Mouse (Mus musculus): Measurements from ENCODE around the gene Mfsd2a. TPM values are rescaled to one million over a fixed set of nuclear protein-coding genes. Genes with fewer than 3 reads are reported as not detected.
A peak's percentile ranks its signal among the peaks of the same experiment; 100 is the strongest.

Gene Mfsd2a
- polyA plus RNA-seq, 1 experiment from 2014 or later: 0.64 TPM

GRCm38 (mm10) chr4:122971646-122972045, 10.7 kb upstream of the Mfsd2a start:
- H3K27me3 ChIP-seq (replicated peaks; ENCODE audit: control insufficient read depth, insufficient read depth, low read length): peaks cover 7% of the 10 kb centered on the region; the same call in 1 of the 2 replicates

GRCm38 (mm10) chr4:122971191-122971590, 10.2 kb upstream of the Mfsd2a start:
- Histone ChIP-seq H3K4me1 (replicated peaks; ENCODE audit: control insufficient read depth, insufficient read depth, low read length) (no peaks in the 10 kb centered on the region), H3K4me3 (ENCODE audit: low read depth, low read length) (no peak overlapping the region), H3K27ac (ENCODE audit: low read depth, low read length) (no peak overlapping the region), H3K27me3 (replicated peaks; ENCODE audit: control insufficient read depth, insufficient read depth, low read length) (peaks cover 7% of the 10 kb centered on the region; the same call in 1 of the 2 replicates), H3K36me3 (ENCODE audit: control insufficient read depth, insufficient read depth, low read length) (no peaks in the 10 kb centered on the region), H3K9ac (ENCODE audit: low read depth, low read length) (no peak overlapping the region), H3K9me3 (ENCODE audit: control insufficient read depth, low read length) (no peaks in the 10 kb centered on the region), H3K4me2 (no peak overlapping the region)
- no peak for ATAC-seq (replicated peaks; ENCODE audit: low FRiP score)
- WGBS: 81% methylated on average over 4 of the region's 4 CpGs
- DNase-seq (ENCODE audit: low spot score): no peak

More at GRCm38 (mm10) chr4:122971646-122972045, 10.7 kb upstream of the Mfsd2a start:
- H3K9ac ChIP-seq (ENCODE audit: low read depth, low read length): no peak overlapping the region
- DNase-seq (ENCODE audit: low spot score) (no peak), ATAC-seq (replicated peaks; ENCODE audit: low FRiP score) (no peak)
- no peaks in the 10 kb centered on the region for H3K4me1 ChIP-seq (replicated peaks; ENCODE audit: control insufficient read depth, insufficient read depth, low read length)
- no peak overlapping the region for H3K4me2 ChIP-seq
- no peak overlapping the region for H3K4me3 ChIP-seq (ENCODE audit: low read depth, low read length)
- H3K9me3 ChIP-seq (ENCODE audit: control insufficient read depth, low read length): no peaks in the 10 kb centered on the region
- no peaks in the 10 kb centered on the region for H3K36me3 ChIP-seq (ENCODE audit: control insufficient read depth, insufficient read depth, low read length)
- no peak overlapping the region for H3K27ac ChIP-seq (ENCODE audit: low read depth, low read length)
- WGBS: 61% methylated on average over 4 of the region's 4 CpGs

- no peaks in the 10 kb centered on the region for H3K9me3 ChIP-seq (ENCODE audit: control insufficient read depth, low read length)
- no peak overlapping the region for H3K27ac ChIP-seq (ENCODE audit: low read depth, low read length)
- WGBS: 41% methylated on average over 4 of the region's 4 CpGs
- ATAC-seq (replicated peaks; ENCODE audit: low FRiP score): no peak
- peaks cover 16% of the 10 kb centered on the region for H3K27me3 ChIP-seq (replicated peaks; ENCODE audit: control insufficient read depth, insufficient read depth, low read length)
- H3K4me3 ChIP-seq (ENCODE audit: low read depth, low read length): no peak overlapping the region
- H3K4me2 ChIP-seq: no peak overlapping the region
- H3K4me1 ChIP-seq (replicated peaks; ENCODE audit: control insufficient read depth, insufficient read depth, low read length): no peaks in the 10 kb centered on the region
- H3K36me3 ChIP-seq (ENCODE audit: control insufficient read depth, insufficient read depth, low read length): no peaks in the 10 kb centered on the region
- DNase-seq (ENCODE audit: low spot score): no peak
- H3K9ac ChIP-seq (ENCODE audit: low read depth, low read length): no peak overlapping the region
These were observed 7.1 kb upstream of the Mfsd2a start for GRCm38 (mm10) chr4:122968106-122968505.

GRCm38 (mm10) chr4:122962751-122963150, 1.8 kb upstream of the Mfsd2a start:
- no peak for DNase-seq (ENCODE audit: low spot score)

GRCm38 (mm10) chr4:122961589-122961988, 601 bp upstream of the Mfsd2a start:
- ATAC-seq (replicated peaks; ENCODE audit: low FRiP score): no peak
- H3K9ac ChIP-seq (ENCODE audit: low read depth, low read length): no peak overlapping the region
- 29% methylated on average over 6 of the region's 6 CpGs for WGBS

More at GRCm38 (mm10) chr4:122962751-122963150, 1.8 kb upstream of the Mfsd2a start:
- no peak overlapping the region for H3K4me2 ChIP-seq
- ATAC-seq (replicated peaks; ENCODE audit: low FRiP score): no peak
- peaks cover 13% of the 10 kb centered on the region for H3K4me1 ChIP-seq (replicated peaks; ENCODE audit: control insufficient read depth, insufficient read depth, low read length)
- no peaks in the 10 kb centered on the region for H3K36me3 ChIP-seq (ENCODE audit: control insufficient read depth, insufficient read depth, low read length)
- H3K9ac ChIP-seq (ENCODE audit: low read depth, low read length): no peak overlapping the region
- no peak overlapping the region for H3K4me3 ChIP-seq (ENCODE audit: low read depth, low read length)
- no peaks in the 10 kb centered on the region for H3K9me3 ChIP-seq (ENCODE audit: control insufficient read depth, low read length)
- peaks cover 54% of the 10 kb centered on the region for H3K27me3 ChIP-seq (replicated peaks; ENCODE audit: control insufficient read depth, insufficient read depth, low read length)
- no peak overlapping the region for H3K27ac ChIP-seq (ENCODE audit: low read depth, low read length)
- 66% methylated on average over 8 of the region's 8 CpGs for WGBS

GRCm38 (mm10) chr4:122960321-122961099, 478 bp downstream of the Mfsd2a start:
- Histone ChIP-seq H3K36me3 (ENCODE audit: control insufficient read depth, insufficient read depth, low read length) (no peaks in the 10 kb centered on the region), H3K9me3 (ENCODE audit: control insufficient read depth, low read length) (no peaks in the 10 kb centered on the region), H3K27ac (ENCODE audit: low read depth, low read length) (no peak overlapping the region), H3K4me1 (replicated peaks; ENCODE audit: control insufficient read depth, insufficient read depth, low read length) (peaks cover 17% of the 10 kb centered on the region), H3K9ac (ENCODE audit: low read depth, low read length) (peak overlapping the region; percentile 39; the same call in 1 of the 2 replicates), H3K4me2 (peak overlapping the region; percentile 90), H3K27me3 (replicated peaks; ENCODE audit: control insufficient read depth, insufficient read depth, low read length) (peaks cover 54% of the 10 kb centered on the region), H3K4me3 (ENCODE audit: low read depth, low read length) (peak overlapping the region; percentile 44)
- WGBS: under 1% methylated on average over 43 of the region's 43 CpGs
- DNase-seq (ENCODE audit: low spot score): peak; percentile 57
- peak; percentile 26; the same call in 1 of the 2 replicates for ATAC-seq (replicated peaks; ENCODE audit: low FRiP score)

More at GRCm38 (mm10) chr4:122961589-122961988, 601 bp upstream of the Mfsd2a start:
- Histone ChIP-seq H3K4me2 (peak overlapping the region; percentile 90), H3K27me3 (replicated peaks; ENCODE audit: control insufficient read depth, insufficient read depth, low read length) (peaks cover 54% of the 10 kb centered on the region), H3K4me3 (ENCODE audit: low read depth, low read length) (peak overlapping the region; percentile 44; the same call in 1 of the 2 replicates), H3K4me1 (replicated peaks; ENCODE audit: control insufficient read depth, insufficient read depth, low read length) (peaks cover 13% of the 10 kb centered on the region), H3K27ac (ENCODE audit: low read depth, low read length) (no peak overlapping the region), H3K9me3 (ENCODE audit: control insufficient read depth, low read length) (no peaks in the 10 kb centered on the region), H3K36me3 (ENCODE audit: control insufficient read depth, insufficient read depth, low read length) (no peaks in the 10 kb centered on the region)
- DNase-seq (ENCODE audit: low spot score): no peak

GRCm38 (mm10) chr4:122959816-122960215, 1.2 kb downstream of the Mfsd2a start:
- Histone ChIP-seq H3K4me1 (replicated peaks; ENCODE audit: control insufficient read depth, insufficient read depth, low read length) (peaks cover 24% of the 10 kb centered on the region), H3K36me3 (ENCODE audit: control insufficient read depth, insufficient read depth, low read length) (no peaks in the 10 kb centered on the region), H3K9ac (ENCODE audit: low read depth, low read length) (no peak overlapping the region), H3K9me3 (ENCODE audit: control insufficient read depth, low read length) (no peaks in the 10 kb centered on the region), H3K27me3 (replicated peaks; ENCODE audit: control insufficient read depth, insufficient read depth, low read length) (peaks cover 54% of the 10 kb centered on the region), H3K4me2 (peak overlapping the region; percentile 90), H3K27ac (ENCODE audit: low read depth, low read length) (no peak overlapping the region), H3K4me3 (ENCODE audit: low read depth, low read length) (peak overlapping the region; percentile 44)
- 18% methylated on average over 8 of the region's 8 CpGs for WGBS
- ATAC-seq (replicated peaks; ENCODE audit: low FRiP score): no peak
- DNase-seq (ENCODE audit: low spot score): no peak

- no peak for DNase-seq (ENCODE audit: low spot score)
- 80% methylated on average over 6 of the region's 6 CpGs for whole genome bisulfite sequencing
- ATAC-seq (replicated peaks; ENCODE audit: low FRiP score): no peak
- Histone ChIP-seq H3K4me1 (replicated peaks; ENCODE audit: control insufficient read depth, insufficient read depth, low read length) (peaks cover 24% of the 10 kb centered on the region), H3K9me3 (ENCODE audit: control insufficient read depth, low read length) (no peaks in the 10 kb centered on the region), H3K9ac (ENCODE audit: low read depth, low read length) (no peak overlapping the region), H3K4me3 (ENCODE audit: low read depth, low read length) (no peak overlapping the region), H3K4me2 (no peak overlapping the region), H3K27ac (ENCODE audit: low read depth, low read length) (no peak overlapping the region), H3K27me3 (replicated peaks; ENCODE audit: control insufficient read depth, insufficient read depth, low read length) (peaks cover 50% of the 10 kb centered on the region), H3K36me3 (ENCODE audit: control insufficient read depth, insufficient read depth, low read length) (no peaks in the 10 kb centered on the region)
These were observed 2.4 kb downstream of the Mfsd2a start for GRCm38 (mm10) chr4:122958491-122959031.

All from liver, embryonic 11.5 days (tissue).